Mouse (Mus musculus) thymus, postnatal 25 days (tissue): ENCODE measurements at regions not wholly inside any gene's neighbourhood (a gene's known extent, or its start where the extent isn't known, plus 50 kb on each side); places are given as distances from the start of the nearest gene placed in this dataset.

Experiments used
- DNase-seq: peaks from one replicate; pipeline ENCODE4 v3.0.0; 2022

DNA sequence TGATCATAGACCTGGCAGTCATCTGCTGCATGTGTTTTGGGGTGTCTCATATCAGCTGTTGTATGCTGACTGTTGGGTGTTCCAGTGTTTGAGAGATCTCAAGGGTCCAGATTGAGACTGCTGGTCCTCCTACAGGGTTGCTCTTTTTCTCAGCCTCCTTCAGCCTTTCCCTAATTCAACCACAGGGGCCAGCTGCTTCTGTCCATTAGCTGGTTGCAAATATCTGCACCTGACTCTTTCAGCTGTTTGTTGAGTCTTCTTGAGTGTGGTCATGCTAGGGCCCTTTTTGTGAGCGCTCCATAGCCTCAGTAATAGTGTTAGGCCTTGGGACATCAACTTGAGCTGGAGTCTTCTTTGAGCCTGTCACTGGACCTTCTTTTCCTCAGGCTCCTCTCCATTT, 257.8 kb downstream of the Btg1 start:
- no peak for DNase-seq

- DNase-seq = no peak
These were observed 258.9 kb downstream of the Btg1 start for GRCm38 (mm10) chr10:96875676-96876075.

- DNase-seq = no peak
These were observed 262.6 kb downstream of the Btg1 start for GRCm38 (mm10) chr10:96879425-96879824.

DNA sequence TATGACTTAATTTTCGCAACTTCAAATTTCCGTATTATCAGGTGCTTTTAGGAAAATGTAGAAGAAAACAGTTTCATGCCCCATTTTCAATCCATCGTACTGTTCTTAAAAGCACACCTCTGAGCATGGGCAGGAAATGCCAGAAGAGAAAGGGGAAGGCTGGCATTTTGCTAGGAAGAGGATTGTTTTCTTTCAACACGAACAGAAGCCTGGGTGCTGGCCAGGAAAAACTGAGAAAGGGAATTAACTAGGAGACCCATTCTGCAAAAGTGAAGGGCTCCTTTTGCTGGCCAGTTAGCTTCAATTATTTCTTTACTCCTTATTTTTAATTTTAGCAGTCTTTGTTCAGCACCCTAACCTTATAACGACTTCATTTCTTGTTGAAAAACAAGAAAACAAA, 264.0 kb downstream of the Btg1 start:
- DNase-seq = no peak

GRCm38 (mm10) chr10:96881212-96881611, 264.4 kb downstream of the Btg1 start:
- DNase-seq = no peak

GRCm38 (mm10) chr10:96881660-96882059, 264.9 kb downstream of the Btg1 start:
- no peak for DNase-seq

- DNase-seq = no peak
These were observed 284.3 kb downstream of the Btg1 start for GRCm38 (mm10) chr10:96901150-96901549.

DNA sequence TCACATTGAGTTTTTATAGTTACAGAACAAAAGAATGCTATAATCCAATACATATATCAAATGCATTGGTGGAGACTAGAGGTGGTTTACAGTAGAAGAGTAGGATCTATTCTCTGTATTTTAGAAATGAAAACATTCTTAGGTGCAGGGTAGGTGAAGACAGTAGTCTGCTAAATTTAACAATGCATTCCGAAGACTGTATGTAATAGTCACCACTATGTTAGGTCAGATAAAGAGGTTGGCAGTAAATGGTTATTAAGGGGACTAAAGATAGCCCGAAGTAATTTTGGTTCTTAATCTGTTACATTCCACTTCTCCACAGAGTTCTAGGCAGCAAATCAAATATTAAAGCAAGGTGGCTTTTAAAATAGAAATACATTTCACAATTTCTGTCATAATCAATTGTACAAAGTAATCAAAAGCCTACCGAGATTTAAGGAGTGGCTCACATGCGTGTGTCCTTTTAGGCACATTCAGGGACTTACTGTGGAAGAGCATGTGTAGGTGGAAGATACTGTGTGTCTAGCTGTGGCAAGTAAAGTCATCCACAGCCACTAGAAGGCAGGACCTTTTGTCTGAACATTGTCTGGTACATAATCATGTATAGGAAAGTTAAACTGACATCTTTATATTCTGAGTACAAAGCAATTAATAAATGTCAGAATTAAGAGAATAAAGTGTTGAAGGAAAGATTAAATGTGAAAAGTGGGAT, 288.4 kb downstream of the Btg1 start:
- no peak for DNase-seq

DNA sequence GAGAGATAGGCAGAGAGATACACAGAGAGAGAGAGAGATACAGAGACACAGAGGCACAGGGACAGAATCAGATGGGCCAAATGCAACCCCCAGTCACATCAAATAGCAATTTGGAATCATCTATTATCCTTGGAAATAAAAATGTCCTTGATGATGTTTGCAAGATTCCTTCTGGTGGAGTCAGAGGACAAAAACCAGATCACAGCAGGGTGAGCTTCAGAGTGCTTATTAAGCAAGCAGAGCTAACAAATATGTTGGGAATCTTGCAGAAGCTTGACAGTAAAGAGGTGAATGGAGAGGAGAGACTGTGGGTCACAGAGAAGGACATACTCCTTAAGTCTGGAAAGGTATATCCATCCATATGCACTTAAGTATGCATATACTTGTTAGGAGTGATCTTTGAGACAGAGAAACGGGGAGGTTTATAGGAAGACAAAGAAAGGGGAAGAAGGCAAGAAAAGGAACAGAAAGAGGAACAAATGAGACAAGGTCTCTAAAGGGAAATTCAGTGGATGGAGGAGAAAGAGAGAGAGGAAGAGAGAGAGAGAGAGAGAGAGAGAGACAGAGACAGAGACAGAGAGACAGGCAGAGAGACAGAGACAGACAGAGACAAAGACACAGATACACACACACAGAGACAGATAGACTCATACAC, 293.0 kb downstream of the Btg1 start:
- DNase-seq = no peak

GRCm38 (mm10) chr10:96921181-96921580, 304.4 kb downstream of the Btg1 start:
- DNase-seq = no peak

GRCm38 (mm10) chr10:96924266-96924672, 307.5 kb downstream of the Btg1 start:
- DNase-seq = no peak

- DNase-seq = no peak
These were observed 307.9 kb downstream of the Btg1 start for GRCm38 (mm10) chr10:96924722-96925121.

- DNase-seq = no peak
These were observed 309.0 kb downstream of the Btg1 start for GRCm38 (mm10) chr10:96925771-96926170.

DNA sequence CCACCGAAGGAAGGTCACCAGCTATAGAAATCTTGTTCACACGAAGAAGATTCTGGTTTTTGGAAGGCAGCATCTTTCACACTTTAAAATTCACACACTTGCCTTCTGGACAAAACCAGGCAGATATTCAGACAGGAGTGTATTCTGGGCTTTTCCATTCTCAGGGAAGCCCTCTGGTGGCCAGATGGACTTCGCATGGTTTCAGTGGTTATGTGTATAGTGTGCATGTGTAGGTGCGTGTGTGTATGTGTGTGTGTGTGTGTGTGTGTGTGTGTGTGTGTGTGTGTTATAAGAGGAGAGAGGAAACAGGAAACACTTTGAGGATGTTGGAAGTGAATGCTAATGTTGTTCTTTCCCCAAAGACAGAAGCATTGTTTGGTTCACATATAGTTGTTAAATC, 317.9 kb downstream of the Btg1 start:
- DNase-seq = peak; percentile 63

- DNase-seq = no peak
These were observed 324.2 kb downstream of the Btg1 start for GRCm38 (mm10) chr10:96940887-96941518.

GRCm38 (mm10) chr10:96944229-96944628, 327.4 kb downstream of the Btg1 start:
- no peak for DNase-seq

GRCm38 (mm10) chr10:96947971-96948370, 331.2 kb downstream of the Btg1 start:
- no peak for DNase-seq

DNA sequence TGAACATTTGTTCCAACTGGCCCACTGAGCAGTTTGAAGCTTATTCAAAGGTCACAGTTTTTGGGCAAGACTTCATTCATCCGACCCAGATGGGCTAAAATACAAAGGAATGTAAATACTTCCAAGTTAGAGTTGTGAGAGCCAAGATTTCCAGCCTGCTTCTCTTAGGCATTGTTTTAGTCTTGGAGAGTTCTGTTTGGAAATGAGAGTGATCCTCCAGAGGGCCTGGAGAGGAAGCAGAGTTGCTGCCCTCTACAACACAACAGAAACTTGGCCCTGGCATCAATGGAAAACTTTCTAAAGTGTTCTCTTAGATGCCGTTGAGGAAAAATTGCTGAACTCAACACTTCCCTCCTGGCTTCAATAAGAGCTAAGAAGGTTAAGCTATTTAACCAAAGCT, 332.1 kb downstream of the Btg1 start:
- no peak for DNase-seq

- no peak for DNase-seq
These were observed 338.4 kb downstream of the Btg1 start for GRCm38 (mm10) chr10:96955036-96955775.

DNA sequence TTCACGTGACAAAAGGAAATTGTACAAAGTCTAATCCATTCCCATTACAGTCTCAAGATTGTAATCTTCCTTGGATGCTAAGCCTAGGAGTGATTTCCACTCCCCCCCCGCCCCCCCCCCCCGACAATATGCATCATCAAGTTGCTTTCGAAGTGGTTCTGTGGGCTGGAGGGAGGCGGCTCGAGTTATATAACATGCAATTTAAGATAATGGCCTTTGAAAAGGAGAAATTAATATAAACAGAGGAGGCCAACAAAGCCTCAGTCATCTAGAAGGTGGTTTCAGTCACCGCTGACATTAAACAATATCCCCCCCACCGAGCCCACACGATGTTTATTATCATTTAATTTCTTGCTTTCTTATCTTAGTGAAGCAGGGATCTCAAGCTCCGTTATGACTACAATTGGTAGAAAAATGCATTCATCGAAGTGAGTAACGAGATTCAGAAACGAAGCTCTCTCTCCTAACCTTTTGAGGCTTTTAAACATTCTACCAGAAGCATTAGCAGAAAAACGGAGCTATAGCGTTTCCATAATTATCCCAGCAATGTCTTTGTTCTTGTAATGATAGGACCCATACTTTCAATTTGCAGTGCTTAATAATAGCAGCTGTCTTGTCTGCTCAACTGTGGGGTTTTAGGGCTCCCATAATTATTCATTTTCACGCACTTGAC, 339.1 kb downstream of the Btg1 start:
- DNase-seq = no peak

- no peak for DNase-seq
These were observed 339.6 kb downstream of the Btg1 start for GRCm38 (mm10) chr10:96956449-96956834.

- no peak for DNase-seq
These were observed 340.2 kb downstream of the Btg1 start for GRCm38 (mm10) chr10:96957019-96957418.

DNA sequence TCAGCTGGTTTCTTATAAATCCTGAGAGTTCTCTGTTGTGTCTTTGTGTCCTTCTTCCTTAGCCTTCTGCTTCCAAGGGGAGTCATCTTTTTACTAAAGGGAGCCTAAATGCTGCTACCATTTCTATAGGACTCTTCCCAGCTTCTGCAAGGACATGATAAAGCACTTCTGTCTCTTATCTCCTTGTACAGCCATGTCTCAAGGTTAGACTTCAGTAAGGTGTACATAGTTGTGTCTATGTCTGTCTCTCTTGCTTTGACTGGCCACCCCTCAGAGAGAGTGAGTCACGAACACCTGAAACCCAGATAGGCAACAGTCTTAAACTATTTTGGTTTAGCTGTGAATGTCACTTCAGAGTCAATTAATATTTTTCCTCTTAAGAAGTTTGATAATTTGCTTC, 353.0 kb downstream of the Btg1 start:
- DNase-seq = no peak
